Mouse (Mus musculus) liver, embryonic 14.5 days (tissue): ENCODE data around the gene Tdp2. TPM values are rescaled to one million over a fixed set of nuclear protein-coding genes. Genes with fewer than 3 reads are reported as not detected.

Experiments
- ATAC-seq: fragments of 200-750 bp; cut with Nextera tagmentation; 2 replicates; pipeline ENCODE4 v1.8.0; 2017; ENCODE audit warnings: moderate number of reproducible peaks, mild to moderate bottlenecking, moderate library complexity; ENCODE audit not compliant: insufficient read depth
- DNase-seq, 3 experiments: peaks; one replicate each; pipeline ENCODE4 v3.0.0-alpha.2; 2012 to 2013; ENCODE audit warnings: low read depth in 3 of 3, low spot score in 3 of 3
- H3K27ac ChIP-seq: fragments of 300-500 bp; sonication (generic); 2 replicates; pipeline ENCODE4 v1.5.1; 2014; ENCODE audit warnings: moderate library complexity, mild to moderate bottlenecking, control low read depth, inconsistent platforms
- H3K27me3 ChIP-seq: fragments of 300-500 bp; sonication (generic); 2 replicates; pipeline ENCODE4 v1.6.1; 2014; ENCODE audit warnings: mild to moderate bottlenecking, low read length, moderate library complexity; ENCODE audit not compliant: control insufficient read depth, insufficient read depth
- H3K36me3 ChIP-seq: fragments of 300-500 bp; sonication (generic); replicated peaks from 2 replicates; pipeline ENCODE4 v1.6.1; 2014; ENCODE audit warnings: low read depth; ENCODE audit not compliant: control insufficient read depth, insufficient read depth
- H3K4me1 ChIP-seq, 2 experiments: fragments of 200-500 bp in 1 of 2; fragments of 300-500 bp in 1 of 2; sonication (generic) in 1 of 2; replicated peaks; 2 replicates each; pipeline ENCODE4 v1.6.1; 2012 to 2014; ENCODE audit warnings: antibody characterized with exemption in 1 of 2, inconsistent platforms in 1 of 2, low read length in 1 of 2; ENCODE audit not compliant: control insufficient read depth in 2 of 2, insufficient read depth in 2 of 2
- H3K4me2 ChIP-seq: fragments of 300-500 bp; sonication (generic); 2 replicates; pipeline ENCODE4 v1.6.1; 2014; ENCODE audit warnings: low read depth, mild to moderate bottlenecking, control low read depth, moderate library complexity
- H3K4me3 ChIP-seq, 2 experiments: fragments of 200-500 bp in 1 of 2; fragments of 300-500 bp in 1 of 2; sonication (generic) in 1 of 2; 2 replicates each; pipeline ENCODE4 v1.5.1; 2012 to 2014; ENCODE audit warnings: low read depth in 2 of 2, low read length in 2 of 2, mild to moderate bottlenecking in 2 of 2, control low read depth in 1 of 2, inconsistent platforms in 1 of 2, moderate library complexity in 1 of 2; ENCODE audit not compliant: insufficient read depth in 1 of 2
- H3K9ac ChIP-seq: fragments of 300-500 bp; sonication (generic); replicated peaks from 2 replicates; pipeline ENCODE4 v1.6.1; 2014; ENCODE audit warnings: mild to moderate bottlenecking, control low read depth, moderate library complexity
- H3K9me3 ChIP-seq: fragments of 300-500 bp; sonication (generic); 2 replicates; pipeline ENCODE4 v1.6.1; 2016; ENCODE audit warnings: low read length, mixed read lengths; ENCODE audit not compliant: control insufficient read depth
- CTCF ChIP-seq: IDR thresholded peaks from 2 replicates; pipeline ENCODE4 v1.5.1; 2016; ENCODE audit warnings: antibody characterized with exemption, low read depth, control low read depth
- EP300 ChIP-seq: IDR thresholded peaks from 2 replicates; pipeline ENCODE4 v1.6.1; 2016; ENCODE audit warnings: antibody characterized with exemption, low read depth
- WGBS: fragments of 180-500 bp; shearing (Covaris S2); extraction: QIAGEN DNeasy Blood & Tissue Kit; methylation state at CpG from one replicate; pipeline ENCODE4 v1.1.7; 2014; ENCODE audit not compliant: insufficient replicate concordance; 5-methylcytosine and 5-hydroxymethylcytosine counted together
- polyA plus RNA-seq, 2 experiments: library from polyadenylated mRNA; depleted of rRNA in 1 of 2; stranded (reverse) in 1 of 2; unstranded in 1 of 2; fragments of >200 nt; fragmentation: Nextera tagmentation in 1 of 2; extraction: Ambion mirVana in 1 of 2; gene quantifications; 2 replicates each; pipeline versions ENCODE4 v1.2.1 to v1.2.3; 2012 to 2014

Gene Tdp2
- polyA plus RNA-seq, 2 experiments, result 21.8 to 25.0 TPM

GRCm38 (mm10) chr13:24839831-24840230, 8.4 kb downstream of the Tdp2 start:
- no peak for ATAC-seq
- Histone ChIP-seq H3K36me3 (peaks cover 31% of the 10 kb centered on the region), H3K9ac (no peak overlapping the region), H3K4me1 (0 out of 4 replicates have a peak, but pooled peaks cover 0 to 2% of the 10 kb centered on the region in 2 experiments), H3K4me3 (no peak overlapping the region), H3K27ac (no peak overlapping the region), H3K27me3 (no peaks in the 10 kb centered on the region), H3K9me3 (no peaks in the 10 kb centered on the region), H3K4me2 (no peak overlapping the region)
- no peak for TF ChIP-seq CTCF
- TF ChIP-seq EP300, result no peak
- no peak for DNase-seq
- WGBS, result 41% methylated on average over 3 of the region's 3 CpGs

GRCm38 (mm10) chr13:24841702-24842101, 10.2 kb downstream of the Tdp2 start:
- no peak overlapping the region for H3K4me2 ChIP-seq
- H3K36me3 ChIP-seq, result peaks cover 26% of the 10 kb centered on the region
- no peak overlapping the region for H3K27ac ChIP-seq
- WGBS, result 79% methylated on average over 3 of the region's 3 CpGs
- DNase-seq, result no peak
- TF ChIP-seq EP300 (no peak), CTCF (no peak)
- H3K4me1 ChIP-seq, result no peaks in the 10 kb centered on the region
- H3K4me3 ChIP-seq, result no peak overlapping the region
- no peaks in the 10 kb centered on the region for H3K27me3 ChIP-seq
- H3K9me3 ChIP-seq, result no peaks in the 10 kb centered on the region
- H3K9ac ChIP-seq, result no peak overlapping the region
- no peak for ATAC-seq

GRCm38 (mm10) chr13:24844983-24845955, 13.8 kb downstream of the Tdp2 start, which contains the start of gene D130043K22Rik:
TSS of gene D130043K22Rik (plus strand) at chr13:24845135.
- Histone ChIP-seq H3K4me2 (peak within 1 kb of the TSS; percentile 52), H3K27me3 (no peaks in the 10 kb centered on the region), H3K4me3 (no peak within 1 kb of the TSS), H3K9ac (no peak within 1 kb of the TSS), H3K36me3 (peaks cover 9% of the 10 kb centered on the region), H3K27ac (no peak within 1 kb of the TSS), H3K9me3 (no peaks in the 10 kb centered on the region), H3K4me1 (no peaks in the 10 kb centered on the region)
- TF ChIP-seq EP300, result no peak
- 0 out of 2 replicates have a peak, but pooled peaks have one; percentile 1 for TF ChIP-seq CTCF
- ATAC-seq (peak; percentile 39; the same call in 1 of the 2 replicates), DNase-seq (no peak)
- 16% methylated on average over 40 of the region's 40 CpGs for whole genome bisulfite sequencing

GRCm38 (mm10) chr13:24849318-24849717, 17.8 kb downstream of the Tdp2 start:
- no peak overlapping the region for H3K9ac ChIP-seq
- ATAC-seq (no peak), DNase-seq (no peak)
- WGBS, result 73% methylated on average over 4 of the region's 4 CpGs
- no peak overlapping the region for H3K4me3 ChIP-seq
- no peak for TF ChIP-seq EP300
- no peak for TF ChIP-seq CTCF
- no peak overlapping the region for H3K4me2 ChIP-seq
- no peak overlapping the region for H3K27ac ChIP-seq
- no peaks in the 10 kb centered on the region for H3K9me3 ChIP-seq
- H3K4me1 ChIP-seq, result no peaks in the 10 kb centered on the region
- no peaks in the 10 kb centered on the region for H3K27me3 ChIP-seq
- H3K36me3 ChIP-seq, result no peaks in the 10 kb centered on the region

GRCm38 (mm10) chr13:24851989-24852388, 20.5 kb downstream of the Tdp2 start:
- TF ChIP-seq EP300 (no peak), CTCF (no peak)
- Histone ChIP-seq H3K4me1 (no peaks in the 10 kb centered on the region), H3K4me2 (no peak overlapping the region), H3K36me3 (no peaks in the 10 kb centered on the region), H3K9me3 (no peaks in the 10 kb centered on the region), H3K27me3 (no peaks in the 10 kb centered on the region; the same call in 1 of the 2 replicates), H3K4me3 (no peak overlapping the region), H3K27ac (no peak overlapping the region), H3K9ac (no peak overlapping the region)
- ATAC-seq (no peak), DNase-seq (no peak)
- WGBS, result 59% methylated on average over 2 of the region's 2 CpGs
